Mouse (Mus musculus): Measurements from ENCODE around the gene Arsb. TPM values are rescaled to one million over a fixed set of nuclear protein-coding genes. Genes with fewer than 3 reads are reported as not detected.

The Arsb gene
- polyA plus RNA-seq, 1 experiment from 2014 or later, result 7.6 TPM

DNA sequence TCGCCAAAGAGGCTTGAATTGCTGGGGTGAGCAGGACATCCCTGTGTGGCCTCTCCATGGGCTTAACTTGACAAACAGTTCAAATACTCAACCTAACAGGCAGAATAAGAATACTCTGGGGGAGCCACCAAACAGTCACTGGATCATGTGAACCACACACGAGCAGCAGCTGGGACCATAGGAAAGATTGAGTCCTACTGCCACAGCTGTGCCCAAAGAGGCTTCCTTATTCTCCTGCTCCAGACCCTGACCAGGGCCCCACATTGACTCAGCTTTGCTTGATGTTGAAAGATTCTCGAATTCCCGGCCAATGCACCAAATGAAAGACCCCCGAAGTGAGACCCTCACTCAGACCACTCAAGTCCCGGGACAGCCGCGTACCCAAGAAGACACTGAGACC is 9.6 kb upstream of the Arsb start:
- no peak for ATAC-seq (ENCODE audit: insufficient number of reproducible peaks, low FRiP score)
- Histone ChIP-seq H3K36me3 (no peaks in the 10 kb centered on the region), H3K4me3 (no peak overlapping the region), H3K4me1 (replicated peaks) (0 out of 2 replicates have a peak, but pooled peaks cover 4% of the 10 kb centered on the region), H3K4me2 (no peak overlapping the region), H3K27ac (ENCODE audit: poor library complexity, severe bottlenecking) (no peak overlapping the region), H3K27me3 (replicated peaks) (no peaks in the 10 kb centered on the region), H3K9me3 (replicated peaks) (no peaks in the 10 kb centered on the region), H3K9ac (no peak overlapping the region)
- 85% methylated on average over 8 of the region's 8 CpGs for WGBS

DNA sequence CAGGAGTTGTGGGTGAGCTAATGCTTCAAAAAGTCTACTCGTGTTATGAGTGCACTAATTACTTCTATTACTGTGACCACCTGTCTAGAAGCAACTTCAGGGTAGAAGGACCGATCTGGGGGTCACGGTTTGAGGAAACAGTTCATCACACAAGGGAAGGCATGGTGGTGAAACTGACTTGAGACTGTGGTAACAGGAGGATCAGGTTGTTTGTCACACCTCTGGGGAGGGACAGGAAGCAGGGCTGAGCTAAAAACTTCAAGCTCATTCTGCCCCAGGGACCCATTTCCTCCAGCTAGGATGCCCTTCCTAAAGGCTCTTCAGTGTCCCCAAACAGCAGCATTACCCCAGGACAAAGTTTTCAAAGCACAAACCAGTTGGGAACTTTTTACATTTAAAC is 8.6 kb upstream of the Arsb start:
- no peaks in the 10 kb centered on the region for H3K36me3 ChIP-seq
- H3K4me2 ChIP-seq, result no peak overlapping the region
- no peaks in the 10 kb centered on the region for H3K4me1 ChIP-seq (replicated peaks)
- H3K4me3 ChIP-seq, result no peak overlapping the region
- H3K27me3 ChIP-seq (replicated peaks), result no peaks in the 10 kb centered on the region
- WGBS, result 72% methylated on average over 3 of the region's 3 CpGs
- no peak for ATAC-seq (ENCODE audit: insufficient number of reproducible peaks, low FRiP score)
- no peak overlapping the region for H3K9ac ChIP-seq
- H3K9me3 ChIP-seq (replicated peaks), result no peaks in the 10 kb centered on the region
- H3K27ac ChIP-seq (ENCODE audit: poor library complexity, severe bottlenecking), result no peak overlapping the region

DNA sequence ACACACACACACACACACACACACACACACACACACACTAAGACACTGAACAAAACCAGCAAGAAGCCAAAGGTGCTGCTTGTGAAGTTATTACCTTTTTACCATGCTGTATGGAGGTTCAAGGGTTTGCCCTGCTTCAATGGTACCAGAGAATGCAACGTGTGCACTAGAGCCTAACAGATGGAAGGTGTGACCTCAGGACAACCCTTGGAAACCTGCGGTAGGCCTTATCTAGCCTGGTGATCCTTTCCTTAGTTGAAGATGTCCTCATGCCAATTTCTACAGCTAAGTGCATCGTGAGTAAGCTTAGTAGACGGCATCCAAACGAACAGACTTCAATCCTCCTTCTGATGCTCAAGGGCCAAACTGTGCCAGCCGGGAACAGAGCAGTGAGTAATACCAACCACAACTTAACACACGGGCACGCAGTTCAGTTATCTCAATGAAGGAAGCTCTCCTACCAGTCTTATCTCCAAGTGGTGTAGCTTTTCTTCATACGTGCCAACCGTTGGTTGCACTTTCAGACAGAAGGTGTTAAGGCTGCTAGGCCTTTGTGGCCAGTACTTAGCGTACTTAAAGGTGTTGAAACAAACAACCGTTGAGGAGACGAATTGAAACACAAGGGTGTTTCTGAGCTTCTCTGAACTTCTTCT is 7.0 kb upstream of the Arsb start:
- no peak overlapping the region for H3K9ac ChIP-seq
- H3K4me2 ChIP-seq, result no peak overlapping the region
- H3K36me3 ChIP-seq, result no peaks in the 10 kb centered on the region
- no peaks in the 10 kb centered on the region for H3K9me3 ChIP-seq (replicated peaks)
- WGBS, result 73% methylated on average over 13 of the region's 13 CpGs
- H3K4me1 ChIP-seq (replicated peaks), result no peaks in the 10 kb centered on the region
- no peak overlapping the region for H3K27ac ChIP-seq (ENCODE audit: poor library complexity, severe bottlenecking)
- ATAC-seq (ENCODE audit: insufficient number of reproducible peaks, low FRiP score), result no peak
- no peak overlapping the region for H3K4me3 ChIP-seq
- no peaks in the 10 kb centered on the region for H3K27me3 ChIP-seq (replicated peaks)

DNA sequence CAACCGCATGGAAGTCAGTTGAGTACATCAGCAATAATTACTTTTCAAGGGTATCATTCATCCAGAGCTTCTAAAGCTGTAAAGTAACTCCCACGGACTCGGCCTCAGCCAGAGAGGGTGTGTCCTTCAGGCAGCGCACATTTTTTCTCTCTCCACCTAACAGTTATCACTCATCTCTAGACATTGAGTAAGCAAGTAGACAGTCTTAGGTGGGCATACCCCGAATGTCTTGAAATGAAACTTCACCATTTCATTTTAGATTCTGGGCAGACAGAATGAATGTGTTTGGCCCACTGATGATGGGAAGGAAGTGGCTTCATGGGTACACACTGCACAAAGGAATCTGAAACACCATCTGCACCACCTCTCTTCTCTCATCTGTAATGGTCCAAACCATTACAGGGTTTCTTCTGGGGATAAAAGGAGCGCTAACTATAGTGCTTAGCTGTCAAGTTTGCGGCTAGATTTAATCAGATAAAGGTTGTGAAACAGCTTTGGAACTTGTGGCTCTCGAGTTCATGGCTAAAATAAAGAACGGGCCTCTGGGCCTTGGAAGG is 321 bp upstream of the Arsb start:
- H3K27ac ChIP-seq (ENCODE audit: poor library complexity, severe bottlenecking), result no peak overlapping the region
- peak overlapping the region; percentile 79 for H3K9ac ChIP-seq
- no peaks in the 10 kb centered on the region for H3K9me3 ChIP-seq (replicated peaks)
- ATAC-seq (ENCODE audit: insufficient number of reproducible peaks, low FRiP score), result peak; percentile 33; the same call in 1 of the 2 replicates
- H3K4me3 ChIP-seq, result peak overlapping the region; percentile 66
- H3K36me3 ChIP-seq, result no peaks in the 10 kb centered on the region
- H3K27me3 ChIP-seq (replicated peaks), result peaks cover 5% of the 10 kb centered on the region; the same call in 1 of the 2 replicates
- 35% methylated on average over 9 of the region's 9 CpGs for WGBS
- H3K4me1 ChIP-seq (replicated peaks), result peaks cover 13% of the 10 kb centered on the region; the same call in 1 of the 2 replicates
- H3K4me2 ChIP-seq, result peak overlapping the region; percentile 94

DNA sequence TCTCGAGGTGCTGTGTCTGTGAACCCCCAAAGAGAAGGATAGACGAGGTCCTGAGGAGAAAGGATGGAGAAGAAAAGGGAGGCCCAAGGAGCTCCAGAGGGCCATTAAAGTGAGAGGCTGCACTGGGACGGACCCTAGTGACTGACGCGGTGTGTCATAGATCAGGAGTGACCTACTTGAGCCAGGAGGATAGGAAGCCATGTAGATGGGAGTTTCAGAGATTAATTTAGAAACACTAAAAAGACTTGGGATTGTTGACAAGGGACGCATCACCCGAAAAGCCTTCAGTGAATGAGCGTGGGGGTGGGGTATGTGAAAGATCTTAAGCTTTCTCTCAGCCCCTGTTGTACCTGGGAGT is 828 bp downstream of the Arsb start:
- Histone ChIP-seq H3K4me2 (peak overlapping the region; percentile 94), H3K36me3 (no peaks in the 10 kb centered on the region), H3K4me1 (replicated peaks) (peaks cover 13% of the 10 kb centered on the region; the same call in 1 of the 2 replicates), H3K27me3 (replicated peaks) (peaks cover 5% of the 10 kb centered on the region; the same call in 1 of the 2 replicates), H3K9ac (peak overlapping the region; percentile 79), H3K27ac (ENCODE audit: poor library complexity, severe bottlenecking) (peak overlapping the region; percentile 63; the same call in 1 of the 2 replicates), H3K4me3 (peak overlapping the region; percentile 66), H3K9me3 (replicated peaks) (no peaks in the 10 kb centered on the region)
- 24% methylated on average over 8 of the region's 8 CpGs for WGBS
- ATAC-seq (ENCODE audit: insufficient number of reproducible peaks, low FRiP score), result peak; percentile 65; the same call in 1 of the 2 replicates

DNA sequence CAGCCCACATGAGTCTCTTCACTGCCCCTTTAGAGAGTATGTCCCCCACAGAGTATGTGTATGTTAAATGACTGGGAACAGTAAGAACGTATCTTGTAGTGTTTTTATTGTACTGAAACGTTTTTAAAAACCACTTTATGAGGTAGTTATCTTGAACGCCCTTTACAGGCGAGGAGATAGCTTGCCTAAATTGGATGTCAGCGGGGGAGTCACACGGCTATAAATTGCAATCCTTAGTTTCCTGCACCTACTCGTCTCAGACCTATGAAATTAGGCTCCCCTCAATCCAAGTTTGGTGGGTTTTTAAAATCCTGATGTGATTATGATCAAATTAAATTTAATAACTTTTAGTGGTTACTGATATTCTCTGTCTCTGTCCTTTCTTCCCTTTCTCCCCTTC is 1.4 kb downstream of the Arsb start:
- H3K27ac ChIP-seq (ENCODE audit: poor library complexity, severe bottlenecking), result no peak overlapping the region

DNA sequence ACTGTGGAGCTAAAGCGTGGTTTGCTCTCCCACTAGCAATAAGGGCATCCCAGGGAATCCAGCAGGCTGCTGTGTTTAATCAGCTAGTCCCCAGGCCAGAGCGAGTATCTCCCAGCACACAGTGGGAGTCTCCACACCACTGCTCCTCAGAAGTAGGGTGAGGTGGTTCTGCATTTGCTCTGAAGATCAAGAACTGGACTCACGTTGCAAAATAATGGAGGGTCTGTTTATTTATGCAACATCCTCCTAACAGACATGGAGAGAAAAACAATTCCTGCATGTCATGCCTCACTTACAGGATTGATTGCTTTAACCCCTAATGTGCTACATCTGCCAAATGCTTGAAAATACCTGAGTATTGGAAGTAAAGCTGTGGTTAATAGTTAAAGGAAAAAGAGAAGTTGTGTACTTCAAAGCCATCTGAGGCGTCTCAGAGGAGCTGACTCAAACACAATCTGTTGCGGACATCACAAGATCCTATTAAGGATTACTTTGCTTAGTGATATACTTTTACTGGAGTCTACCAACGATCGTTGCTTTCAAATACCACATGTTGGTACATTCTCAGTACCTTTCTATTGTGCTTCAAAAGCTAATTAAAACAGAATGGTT is 2.4 kb downstream of the Arsb start:
- Histone ChIP-seq H3K36me3 (no peaks in the 10 kb centered on the region), H3K4me3 (no peak overlapping the region), H3K9me3 (replicated peaks) (no peaks in the 10 kb centered on the region), H3K27ac (ENCODE audit: poor library complexity, severe bottlenecking) (no peak overlapping the region), H3K4me1 (replicated peaks) (peaks cover 13% of the 10 kb centered on the region; the same call in 1 of the 2 replicates), H3K27me3 (replicated peaks) (peaks cover 5% of the 10 kb centered on the region; the same call in 1 of the 2 replicates), H3K9ac (no peak overlapping the region), H3K4me2 (no peak overlapping the region)
- 64% methylated on average over 7 of the region's 7 CpGs for WGBS
- ATAC-seq (ENCODE audit: insufficient number of reproducible peaks, low FRiP score), result no peak

More for the DNA sequence above, 1.4 kb downstream of the Arsb start:
- peaks cover 5% of the 10 kb centered on the region; the same call in 1 of the 2 replicates for H3K27me3 ChIP-seq (replicated peaks)
- peaks cover 13% of the 10 kb centered on the region; the same call in 1 of the 2 replicates for H3K4me1 ChIP-seq (replicated peaks)
- H3K9ac ChIP-seq, result no peak overlapping the region
- ATAC-seq (ENCODE audit: insufficient number of reproducible peaks, low FRiP score), result no peak
- no peaks in the 10 kb centered on the region for H3K36me3 ChIP-seq
- WGBS, result 44% methylated on average over 7 of the region's 7 CpGs
- H3K9me3 ChIP-seq (replicated peaks), result no peaks in the 10 kb centered on the region
- no peak overlapping the region for H3K4me3 ChIP-seq
- peak overlapping the region; percentile 94 for H3K4me2 ChIP-seq

DNA sequence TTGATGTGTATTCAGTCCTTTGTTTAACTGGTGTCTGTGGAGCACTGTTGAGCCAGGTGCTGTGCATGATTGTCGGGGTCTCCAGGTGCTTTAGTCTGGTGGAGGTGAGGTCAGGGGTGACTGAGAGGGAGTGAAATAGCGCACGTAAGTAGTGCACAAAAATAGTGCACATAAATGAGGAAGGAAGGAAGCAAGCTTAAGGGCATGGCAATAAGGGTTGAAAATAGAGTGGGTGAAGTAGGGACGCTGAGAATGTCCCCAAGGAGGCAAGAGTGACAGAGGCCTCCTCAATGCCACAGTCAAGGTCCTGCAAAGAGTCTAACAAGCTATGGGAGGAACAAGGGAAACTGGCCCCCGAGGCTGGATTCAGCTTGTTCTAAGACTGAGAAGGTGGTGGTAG is 11.4 kb downstream of the Arsb start:
- Histone ChIP-seq H3K4me3 (no peak overlapping the region), H3K9ac (no peak overlapping the region), H3K9me3 (replicated peaks) (0 out of 2 replicates have a peak, but pooled peaks cover 3% of the 10 kb centered on the region), H3K36me3 (no peaks in the 10 kb centered on the region), H3K27ac (ENCODE audit: poor library complexity, severe bottlenecking) (no peak overlapping the region), H3K4me2 (no peak overlapping the region), H3K4me1 (replicated peaks) (no peaks in the 10 kb centered on the region), H3K27me3 (replicated peaks) (no peaks in the 10 kb centered on the region; the same call in 1 of the 2 replicates)
- WGBS, result 78% methylated on average over 5 of the region's 5 CpGs
- no peak for ATAC-seq (ENCODE audit: insufficient number of reproducible peaks, low FRiP score)

DNA sequence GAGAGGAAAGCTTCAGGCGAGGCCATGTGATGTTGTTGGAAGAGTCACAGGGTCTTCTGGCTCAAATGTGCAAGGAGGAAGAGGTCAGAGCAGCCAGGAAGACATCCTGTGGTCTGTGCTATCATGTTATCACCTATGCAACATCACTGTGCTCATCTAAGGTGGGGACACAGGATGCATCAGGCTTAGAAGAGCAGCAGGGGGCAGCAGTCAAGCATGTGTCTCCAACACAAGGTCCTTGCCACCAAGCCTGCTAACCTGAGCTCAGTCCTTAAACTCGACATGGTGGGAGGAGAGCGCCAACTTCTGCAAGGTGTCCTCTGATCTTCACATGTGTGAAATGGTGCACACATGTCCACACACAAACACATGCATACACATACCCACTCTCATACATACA is 13.9 kb downstream of the Arsb start:
- Histone ChIP-seq H3K9ac (no peak overlapping the region), H3K36me3 (no peaks in the 10 kb centered on the region), H3K27ac (ENCODE audit: poor library complexity, severe bottlenecking) (no peak overlapping the region), H3K27me3 (replicated peaks) (no peaks in the 10 kb centered on the region; the same call in 1 of the 2 replicates), H3K4me3 (no peak overlapping the region), H3K4me2 (no peak overlapping the region), H3K4me1 (replicated peaks) (no peaks in the 10 kb centered on the region), H3K9me3 (replicated peaks) (0 out of 2 replicates have a peak, but pooled peaks cover 3% of the 10 kb centered on the region)
- 68% methylated on average over 3 of the region's 3 CpGs for WGBS
- ATAC-seq (ENCODE audit: insufficient number of reproducible peaks, low FRiP score), result no peak

DNA sequence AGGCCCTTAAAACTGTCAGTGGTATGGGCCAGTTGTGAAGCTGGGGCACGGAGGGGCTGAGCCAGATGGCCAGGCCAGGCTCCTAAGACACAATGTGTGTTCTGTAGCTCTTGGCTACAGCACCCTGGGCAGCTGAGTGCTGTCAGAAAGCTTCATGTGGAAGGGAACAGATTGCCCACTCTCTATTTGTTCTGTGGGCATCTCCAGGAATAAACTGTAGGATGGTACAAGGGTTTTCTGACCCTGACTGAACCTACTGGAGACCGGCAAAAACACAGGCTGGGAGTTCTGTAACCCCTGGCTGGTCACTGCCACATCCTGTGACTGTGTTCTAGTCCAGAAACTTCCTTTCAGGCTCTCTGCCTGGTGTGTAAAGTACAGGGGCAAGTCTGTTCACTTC is 14.6 kb downstream of the Arsb start:
- ATAC-seq (ENCODE audit: insufficient number of reproducible peaks, low FRiP score), result no peak
- Histone ChIP-seq H3K27ac (ENCODE audit: poor library complexity, severe bottlenecking) (no peak overlapping the region), H3K4me1 (replicated peaks) (no peaks in the 10 kb centered on the region), H3K27me3 (replicated peaks) (no peaks in the 10 kb centered on the region; the same call in 1 of the 2 replicates), H3K4me2 (no peak overlapping the region), H3K9ac (no peak overlapping the region), H3K9me3 (replicated peaks) (0 out of 2 replicates have a peak, but pooled peaks cover 3% of the 10 kb centered on the region), H3K36me3 (no peaks in the 10 kb centered on the region), H3K4me3 (no peak overlapping the region)
- WGBS, result 79% methylated on average over 2 of the region's 2 CpGs

DNA sequence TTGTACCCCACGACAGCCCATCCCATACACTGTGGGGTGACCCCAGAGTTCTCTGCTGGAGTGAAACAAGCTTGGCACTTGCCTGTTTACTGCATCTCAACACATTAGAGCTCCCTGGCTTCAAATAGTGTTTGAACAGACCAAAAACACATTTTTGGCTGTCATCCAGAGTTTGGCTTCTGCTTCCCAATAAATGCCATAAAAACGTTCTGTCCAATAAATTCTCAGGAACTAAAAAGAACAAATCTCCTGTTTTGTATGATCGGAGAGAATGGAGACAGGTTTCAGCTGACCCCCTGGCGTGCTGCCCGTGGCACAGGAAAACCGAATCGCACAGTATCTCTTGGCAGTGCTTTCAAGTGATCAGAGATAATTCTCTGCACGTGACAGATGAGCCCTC is 16.2 kb downstream of the Arsb start:
- Histone ChIP-seq H3K4me3 (no peak overlapping the region), H3K27me3 (replicated peaks) (no peaks in the 10 kb centered on the region; the same call in 1 of the 2 replicates)

More for the DNA sequence above, 16.2 kb downstream of the Arsb start:
- Histone ChIP-seq H3K27ac (ENCODE audit: poor library complexity, severe bottlenecking) (no peak overlapping the region), H3K4me1 (replicated peaks) (no peaks in the 10 kb centered on the region), H3K9me3 (replicated peaks) (no peaks in the 10 kb centered on the region), H3K36me3 (no peaks in the 10 kb centered on the region), H3K9ac (no peak overlapping the region), H3K4me2 (no peak overlapping the region)
- 54% methylated on average over 8 of the region's 8 CpGs for WGBS
- ATAC-seq (ENCODE audit: insufficient number of reproducible peaks, low FRiP score), result no peak

Measured in heart, embryonic 12.5 days (tissue).